Mouse (Mus musculus): Measurements from ENCODE around the gene Glipr1l1.
"Not testable (repeated sequence)": the region's sequence is repeated elsewhere in the genome, so short reads cannot be mapped to it uniquely, and the experiment has no call there.

DNA sequence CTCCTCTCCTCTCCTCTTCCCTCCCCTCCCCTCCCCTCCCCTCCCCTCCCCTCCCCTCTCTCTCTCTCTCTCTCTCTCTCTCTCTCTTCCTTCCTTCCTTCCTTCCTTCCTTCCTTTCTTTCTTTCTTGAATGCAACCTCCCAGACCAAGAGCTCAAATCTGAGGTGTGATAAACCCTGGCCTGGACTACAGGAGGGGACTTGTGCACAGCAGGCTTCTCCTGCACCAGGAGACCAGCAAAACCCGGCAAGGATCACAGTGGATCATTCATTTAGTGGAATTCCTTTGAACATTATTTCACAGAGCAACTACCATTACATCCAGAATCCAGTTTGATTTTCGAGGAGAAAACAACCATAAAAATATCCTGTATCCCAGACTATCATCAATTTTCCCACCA is 8.0 kb upstream of the Glipr1l1 start:
- TF ChIP-seq CTCF (IDR thresholded peaks at IDR 0.05; ENCODE audit: low read depth, low read length); POLR2A (IDR thresholded peaks at IDR 0.05; ENCODE audit: borderline replicate concordance, low read depth, low read length): not testable (repeated sequence)

Data from bone marrow macrophage, adult 2 months (primary cell).